Mouse (Mus musculus) erythroblast, embryonic 14.5 days (primary cell): ENCODE results near the gene Rora. TPM values are rescaled to one million over a fixed set of nuclear protein-coding genes. Genes with fewer than 3 reads are reported as not detected.

Source experiments
- H3K27me3 ChIP-seq: 2 replicates; pipeline ENCODE4 v1.6.1; 2012; ENCODE audit warnings: inconsistent platforms; ENCODE audit not compliant: control insufficient read depth
- H3K36me3 ChIP-seq: 2 replicates; pipeline ENCODE4 v1.6.1; 2012; ENCODE audit warnings: mild to moderate bottlenecking, inconsistent platforms; ENCODE audit not compliant: control insufficient read depth
- H3K4me1 ChIP-seq: 2 replicates; pipeline ENCODE4 v1.6.1; 2012; ENCODE audit warnings: inconsistent platforms; ENCODE audit not compliant: control insufficient read depth
- H3K4me3 ChIP-seq: replicated peaks from 2 replicates; pipeline ENCODE3; 2012; ENCODE audit warnings: moderate library complexity, mild to moderate bottlenecking, inconsistent platforms
- H3K9me3 ChIP-seq: 2 replicates; pipeline ENCODE4 v1.6.1; 2012; ENCODE audit warnings: low read length, inconsistent platforms, mixed read lengths; ENCODE audit not compliant: control insufficient read depth
- GATA1 ChIP-seq: IDR thresholded peaks from 2 replicates; pipeline ENCODE4 v1.6.1; 2012; ENCODE audit warnings: low read length, inconsistent platforms, mixed read lengths
- TAL1 ChIP-seq: IDR thresholded peaks from 3 replicates; pipeline ENCODE4 v1.6.1; 2012; ENCODE audit warnings: low read length, inconsistent platforms, mixed read lengths
- polyA plus RNA-seq: library from polyadenylated mRNA; stranded (reverse); fragments of >175 nt; gene quantifications from 2 replicates; pipeline ENCODE4 v1.2.3, GENCODE M21; 2012

Rora gene
- polyA plus RNA-seq, 1 experiment, result under 0.01 TPM

GRCm38 (mm10) chr9:68765595-68765994 lies 112.0 kb downstream of the Rora start:
- Histone ChIP-seq H3K27me3 (no peaks in the 10 kb centered on the region), H3K4me1 (no peaks in the 10 kb centered on the region), H3K9me3 (peaks cover under 1% of the 10 kb centered on the region), H3K36me3 (no peaks in the 10 kb centered on the region), H3K4me3 (no peak overlapping the region)
- TF ChIP-seq GATA1 (no peak), TAL1 (no peak)

- Histone ChIP-seq H3K27me3 (no peaks in the 10 kb centered on the region), H3K4me1 (no peaks in the 10 kb centered on the region), H3K36me3 (no peaks in the 10 kb centered on the region), H3K9me3 (peaks cover 8% of the 10 kb centered on the region), H3K4me3 (no peak overlapping the region)
- TF ChIP-seq GATA1, result no peak
- no peak for TF ChIP-seq TAL1
These were observed 116.1 kb downstream of the Rora start for GRCm38 (mm10) chr9:68769638-68770037.

- TF ChIP-seq GATA1, result no peak
- TF ChIP-seq TAL1, result no peak
- no peaks in the 10 kb centered on the region for H3K27me3 ChIP-seq
- H3K4me1 ChIP-seq, result no peaks in the 10 kb centered on the region
- H3K4me3 ChIP-seq, result no peak overlapping the region
- peaks cover 8% of the 10 kb centered on the region for H3K9me3 ChIP-seq
- H3K36me3 ChIP-seq, result no peaks in the 10 kb centered on the region
These were observed 117.8 kb downstream of the Rora start for GRCm38 (mm10) chr9:68771383-68771782.

GRCm38 (mm10) chr9:68773770-68774169 lies 120.2 kb downstream of the Rora start:
- TF ChIP-seq TAL1 (no peak), GATA1 (no peak)
- Histone ChIP-seq H3K36me3 (no peaks in the 10 kb centered on the region), H3K9me3 (peaks cover 8% of the 10 kb centered on the region), H3K4me3 (no peak overlapping the region), H3K4me1 (no peaks in the 10 kb centered on the region), H3K27me3 (no peaks in the 10 kb centered on the region)

GRCm38 (mm10) chr9:68782011-68782410 lies 128.4 kb downstream of the Rora start:
- Histone ChIP-seq H3K9me3 (no peaks in the 10 kb centered on the region), H3K4me1 (no peaks in the 10 kb centered on the region), H3K36me3 (no peaks in the 10 kb centered on the region), H3K27me3 (no peaks in the 10 kb centered on the region), H3K4me3 (no peak overlapping the region)
- TF ChIP-seq TAL1 (no peak), GATA1 (no peak)

- Histone ChIP-seq H3K4me3 (no peak overlapping the region), H3K27me3 (no peaks in the 10 kb centered on the region), H3K9me3 (no peaks in the 10 kb centered on the region), H3K36me3 (no peaks in the 10 kb centered on the region), H3K4me1 (no peaks in the 10 kb centered on the region)
- TF ChIP-seq GATA1, result no peak
- no peak for TF ChIP-seq TAL1
These were observed 129.0 kb downstream of the Rora start for GRCm38 (mm10) chr9:68782604-68783003.

- TF ChIP-seq TAL1, result no peak
- Histone ChIP-seq H3K4me3 (no peak overlapping the region), H3K36me3 (no peaks in the 10 kb centered on the region), H3K9me3 (no peaks in the 10 kb centered on the region), H3K27me3 (no peaks in the 10 kb centered on the region), H3K4me1 (no peaks in the 10 kb centered on the region)
These were observed 129.7 kb downstream of the Rora start for GRCm38 (mm10) chr9:68783246-68783645.

GRCm38 (mm10) chr9:68786614-68787293 lies 133.2 kb downstream of the Rora start:
- H3K4me1 ChIP-seq, result no peaks in the 10 kb centered on the region
- H3K4me3 ChIP-seq, result no peak overlapping the region
- TF ChIP-seq TAL1 (no peak), GATA1 (no peak)
- no peaks in the 10 kb centered on the region for H3K36me3 ChIP-seq
- H3K9me3 ChIP-seq, result no peaks in the 10 kb centered on the region
- no peaks in the 10 kb centered on the region for H3K27me3 ChIP-seq

- Histone ChIP-seq H3K36me3 (no peaks in the 10 kb centered on the region), H3K27me3 (no peaks in the 10 kb centered on the region), H3K9me3 (no peaks in the 10 kb centered on the region), H3K4me1 (no peaks in the 10 kb centered on the region), H3K4me3 (no peak overlapping the region)
- no peak for TF ChIP-seq TAL1
- no peak for TF ChIP-seq GATA1
These were observed 134.1 kb downstream of the Rora start for GRCm38 (mm10) chr9:68787665-68788064.

GRCm38 (mm10) chr9:68790922-68791321 lies 137.3 kb downstream of the Rora start:
- TF ChIP-seq GATA1, result no peak
- TF ChIP-seq TAL1, result no peak
- Histone ChIP-seq H3K4me3 (no peak overlapping the region), H3K36me3 (no peaks in the 10 kb centered on the region)

More at GRCm38 (mm10) chr9:68790922-68791321, 137.3 kb downstream of the Rora start:
- no peaks in the 10 kb centered on the region for H3K27me3 ChIP-seq
- no peaks in the 10 kb centered on the region; the same call in 1 of the 2 replicates for H3K9me3 ChIP-seq
- H3K4me1 ChIP-seq, result no peaks in the 10 kb centered on the region
